Mouse (Mus musculus) thymus, postnatal 25 days (tissue): ENCODE data around the gene Npy5r.

Source experiments
- DNase-seq: peaks from one replicate; pipeline ENCODE4 v3.0.0; 2022

Npy5r gene

DNA sequence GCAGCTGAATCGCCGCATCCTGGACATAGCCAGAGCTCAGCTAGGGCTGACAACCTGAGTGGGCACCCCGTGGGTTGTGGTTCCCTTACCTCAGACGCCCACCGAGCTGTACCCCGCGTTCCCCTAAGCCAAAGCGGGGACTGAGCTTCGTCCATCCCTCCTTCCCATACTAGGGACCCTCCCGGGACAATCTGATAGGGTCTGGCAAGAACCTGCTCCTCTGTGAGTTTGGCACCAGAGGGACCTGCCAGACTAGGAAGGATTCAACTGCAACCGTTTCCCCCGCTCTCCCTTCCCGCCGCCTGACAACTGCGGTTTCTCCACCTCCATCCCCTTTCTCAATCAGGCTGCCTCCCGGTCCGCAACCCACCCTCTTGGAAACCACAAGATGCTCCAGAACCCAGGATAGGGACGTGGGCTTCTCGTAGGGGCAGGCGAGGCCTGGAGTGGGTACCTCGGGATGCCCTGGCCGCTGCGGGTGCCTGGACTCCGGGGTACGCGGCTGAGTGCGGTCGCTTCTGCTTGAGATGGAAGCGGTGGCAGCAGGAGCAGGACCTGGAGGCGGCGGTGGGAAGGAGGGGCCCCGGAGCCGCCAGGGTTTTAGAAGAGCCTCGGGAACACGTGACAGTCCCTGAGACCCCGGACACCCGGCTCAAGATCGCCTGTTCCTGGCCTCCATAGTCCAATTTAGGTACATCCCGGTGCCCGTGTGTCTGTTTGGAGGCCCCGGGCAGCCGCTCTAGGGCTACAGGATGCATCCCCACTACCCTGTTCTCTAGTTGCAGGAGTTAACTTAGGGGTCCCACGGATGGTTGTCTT is at the start of gene Npy5r:
TSS of gene Npy5r (minus strand) at position 618 of the 819 bp plus-strand sequence.
- DNase-seq: no peak

DNA sequence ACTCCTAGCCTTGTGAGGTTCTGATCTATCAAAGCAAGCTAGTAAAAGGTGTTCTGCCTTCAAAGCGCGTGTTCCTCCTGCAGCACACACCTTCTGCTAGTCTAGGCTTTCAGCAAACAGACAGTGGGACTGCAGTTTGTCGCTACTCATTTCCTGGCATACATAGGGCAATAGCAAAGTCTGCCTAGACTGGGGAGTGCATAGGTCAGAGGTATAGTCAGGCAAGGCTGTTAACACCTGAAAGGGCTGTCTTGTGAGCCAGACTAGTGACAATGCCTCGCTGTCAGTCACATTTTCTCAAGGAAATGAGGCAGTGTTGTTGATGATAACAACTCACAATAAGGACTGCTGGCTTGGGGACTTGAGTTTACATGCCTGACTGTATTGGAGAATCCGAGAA is 44.0 kb upstream of the Npy5r start:
- DNase-seq: no peak

DNA sequence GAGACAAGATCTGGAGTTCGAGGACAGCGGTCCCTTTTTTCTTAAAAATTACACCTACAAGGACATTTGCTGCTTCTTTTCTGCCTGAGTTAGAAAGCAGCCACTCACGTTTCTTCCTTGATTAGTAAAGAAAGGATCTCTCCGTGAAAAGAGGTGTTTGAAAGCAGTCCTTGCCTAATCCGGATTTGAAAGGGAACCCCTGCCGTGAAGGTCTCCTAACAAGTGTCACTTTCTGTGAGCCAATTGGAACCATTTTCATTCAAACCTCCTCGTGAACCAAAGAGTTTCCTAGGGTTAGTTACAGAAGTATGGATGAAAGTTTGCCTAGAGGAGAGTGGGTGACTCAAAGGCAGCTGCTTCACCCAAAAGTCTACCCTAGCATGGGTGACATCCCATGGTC is 41.5 kb upstream of the Npy5r start:
- DNase-seq: no peak

DNA sequence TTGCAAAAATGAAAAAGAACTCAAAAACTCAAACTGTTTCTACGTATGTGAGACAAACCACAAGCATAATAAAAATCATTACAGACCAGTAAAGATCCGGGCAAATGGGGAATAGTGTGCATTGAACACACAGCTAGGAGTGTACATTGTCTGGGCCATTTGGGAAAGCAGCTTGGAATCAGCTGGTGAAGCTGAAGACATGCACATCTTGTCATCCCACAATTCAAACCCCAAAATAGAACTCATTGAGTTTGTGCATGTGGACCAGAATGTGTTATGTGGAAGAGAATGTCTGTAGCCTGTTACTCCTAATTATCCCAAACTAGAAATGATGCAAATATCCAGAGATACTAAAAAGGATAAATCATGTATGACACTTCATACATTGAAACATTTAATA is 34.9 kb upstream of the Npy5r start:
- no peak for DNase-seq

DNA sequence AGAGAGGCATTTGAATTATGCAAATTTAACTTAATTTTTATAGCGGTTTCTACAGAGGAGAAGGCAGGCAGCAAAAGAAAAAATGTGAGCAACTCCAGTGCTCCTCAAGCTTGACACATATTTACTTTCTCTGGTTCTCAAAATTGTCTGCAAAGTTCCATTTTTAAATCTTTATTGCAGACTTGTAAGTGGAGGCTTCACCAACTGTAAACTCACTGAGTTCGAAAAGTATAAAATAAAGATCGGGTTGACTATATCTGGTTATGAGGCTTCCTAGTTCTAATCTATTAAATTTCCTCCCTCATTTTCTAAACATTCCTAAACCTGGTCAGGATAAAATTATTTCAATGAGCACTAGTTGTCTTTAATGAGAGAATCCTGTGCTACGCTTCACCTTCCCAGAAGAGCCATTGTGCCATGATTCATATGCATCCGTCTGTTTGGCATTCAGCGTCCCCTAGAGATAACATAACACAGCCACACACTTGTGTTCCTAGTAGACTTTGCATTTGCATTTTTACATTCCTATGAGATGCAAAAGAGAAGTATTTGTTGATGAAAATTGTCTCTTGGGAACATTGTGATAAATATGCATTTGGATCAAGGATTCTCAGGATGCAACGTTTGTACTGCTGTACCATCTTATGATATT is 26.5 kb upstream of the Npy5r start:
- DNase-seq: no peak

DNA sequence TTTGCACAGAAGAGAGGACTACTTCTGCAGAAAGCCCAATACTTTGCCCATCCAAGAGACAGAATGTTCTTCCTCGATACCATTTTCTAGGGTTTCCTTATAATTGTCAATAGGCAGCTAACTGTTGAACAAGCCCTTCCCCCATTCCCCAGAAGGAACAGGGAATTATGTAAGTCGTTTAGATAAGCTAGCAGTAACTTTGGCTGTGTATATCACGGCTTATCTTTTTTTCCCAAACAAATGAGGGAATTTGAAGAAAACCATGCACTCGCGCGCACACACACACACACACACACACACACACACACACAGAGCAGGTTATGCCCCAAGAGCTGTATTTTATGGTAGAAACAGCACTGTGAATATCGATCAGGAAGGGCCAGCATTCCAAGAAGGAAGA is 10.9 kb upstream of the Npy5r start:
- no peak for DNase-seq

DNA sequence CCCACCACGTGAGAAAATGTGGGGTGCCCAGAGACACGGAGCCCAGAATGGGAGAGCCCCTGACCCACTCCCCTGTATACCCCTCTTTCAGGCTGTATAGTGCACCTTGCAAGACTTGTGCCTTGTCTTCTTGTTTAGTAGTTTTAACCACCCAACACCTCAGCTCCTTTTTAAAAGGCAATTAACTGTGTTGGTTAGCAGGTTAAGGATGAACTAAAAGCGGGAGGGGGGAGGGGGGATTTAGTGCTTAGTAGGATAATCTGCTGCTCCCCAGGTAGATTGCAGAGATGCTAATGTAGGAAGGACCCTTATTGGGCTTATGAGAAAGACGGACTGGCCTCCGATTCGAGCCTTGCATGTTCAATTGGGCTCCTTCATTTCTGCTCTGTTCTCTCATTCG is 10.1 kb upstream of the Npy5r start:
- DNase-seq: no peak

DNA sequence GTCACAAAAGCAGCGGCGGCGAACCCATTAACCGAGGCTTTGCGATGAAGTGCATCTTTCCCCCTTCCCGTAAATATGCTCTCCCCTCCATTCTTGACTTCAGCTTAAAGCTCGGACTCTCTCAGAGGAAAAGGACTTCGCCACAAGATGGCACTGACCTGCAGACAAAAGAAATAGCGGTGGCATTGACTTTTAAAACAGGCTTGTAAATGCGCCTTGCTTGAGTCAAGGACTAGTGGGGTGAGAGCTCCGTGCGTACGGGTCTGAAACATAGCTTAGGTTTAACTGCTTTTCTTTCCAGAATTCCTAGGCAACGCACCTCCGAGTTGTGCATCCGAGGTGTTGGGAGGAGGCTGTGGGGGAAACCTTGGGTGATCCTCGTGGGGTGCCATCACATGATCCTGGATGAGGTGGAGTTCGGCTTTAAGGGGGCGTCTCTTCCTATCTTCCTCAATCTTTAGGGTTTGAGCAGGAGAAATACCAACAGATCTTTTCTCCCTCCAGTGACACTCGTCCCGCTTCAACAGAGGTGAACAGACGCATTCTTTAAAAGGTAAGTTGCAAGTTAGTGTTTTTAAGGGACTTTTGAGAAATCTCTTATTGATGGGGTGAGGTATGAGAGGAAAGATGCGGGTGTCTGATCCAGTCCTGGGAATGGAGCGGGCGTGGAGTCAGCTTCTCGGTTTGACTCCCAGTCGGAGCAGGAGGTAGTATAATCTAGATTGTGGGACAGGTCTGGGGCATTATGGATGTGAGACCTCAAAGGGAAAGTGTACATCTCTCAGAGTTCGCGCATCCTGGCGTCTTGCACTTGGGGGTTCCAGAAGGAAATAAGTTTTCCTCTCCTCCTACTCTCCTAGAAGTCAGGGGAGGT is 9.3 kb upstream of the Npy5r start, which contains the start of gene Npy1r:
TSS of gene Npy1r (plus strand) at position 223 of the 874 bp plus-strand sequence.
- DNase-seq: no peak

DNA sequence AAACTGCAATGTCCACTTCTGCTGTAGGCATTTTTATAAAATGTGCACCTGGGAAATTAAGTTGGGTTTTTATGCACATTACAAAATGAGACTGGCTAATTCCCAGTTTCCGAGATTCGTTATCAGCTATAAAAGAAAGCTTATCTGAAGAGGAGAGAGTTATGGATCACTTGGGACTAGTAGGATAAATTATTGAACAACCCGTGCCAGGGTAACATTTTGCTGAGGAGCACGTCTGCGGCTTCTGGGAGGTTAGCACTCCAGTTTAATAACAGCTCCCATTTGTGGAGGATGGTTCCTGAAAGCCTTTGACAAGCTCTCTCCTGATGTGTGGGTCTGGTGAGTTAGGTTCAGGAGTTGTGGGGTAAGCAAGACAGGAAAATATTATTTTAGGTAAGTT is 2.5 kb upstream of the Npy5r start:
- DNase-seq: no peak

DNA sequence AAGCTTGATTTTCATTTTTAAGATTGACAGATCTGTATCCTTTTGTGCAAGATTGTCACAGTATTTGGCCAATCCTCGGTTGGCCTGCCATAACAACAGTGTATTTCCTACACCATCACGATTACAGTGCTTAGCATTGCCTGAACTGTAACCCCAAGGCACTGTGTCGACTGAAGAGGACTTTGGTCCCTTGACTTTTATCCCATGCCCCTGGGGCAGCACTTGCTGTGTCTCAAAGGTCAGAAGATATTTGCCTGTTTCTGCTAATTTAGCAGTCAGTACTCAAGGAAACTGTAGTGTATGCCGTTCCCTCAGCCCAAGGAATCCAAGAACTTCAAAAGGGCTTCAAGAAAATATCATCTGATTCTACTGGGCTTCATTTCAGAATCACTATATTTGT is 871 bp upstream of the Npy5r start:
- DNase-seq: no peak

DNA sequence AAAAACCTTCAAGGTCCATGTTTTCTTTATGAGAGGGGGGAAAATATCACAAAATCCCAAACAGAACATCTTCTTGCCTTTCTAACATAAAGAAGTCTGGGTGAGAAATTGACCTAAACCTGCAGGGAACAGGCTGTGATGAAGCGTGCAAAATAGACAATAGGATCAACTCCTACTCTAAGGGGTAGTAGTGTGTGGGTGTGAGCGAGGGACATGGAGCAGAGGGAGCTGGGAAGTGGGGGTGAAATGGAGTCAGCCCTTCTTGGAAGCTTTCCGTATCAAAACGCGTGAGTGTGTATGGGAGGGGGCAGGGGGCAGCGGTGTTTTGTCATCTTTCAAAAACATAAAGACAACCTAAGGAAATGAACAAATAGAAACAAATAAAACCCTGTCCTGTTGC is 467 bp upstream of the Npy5r start:
- DNase-seq: no peak

DNA sequence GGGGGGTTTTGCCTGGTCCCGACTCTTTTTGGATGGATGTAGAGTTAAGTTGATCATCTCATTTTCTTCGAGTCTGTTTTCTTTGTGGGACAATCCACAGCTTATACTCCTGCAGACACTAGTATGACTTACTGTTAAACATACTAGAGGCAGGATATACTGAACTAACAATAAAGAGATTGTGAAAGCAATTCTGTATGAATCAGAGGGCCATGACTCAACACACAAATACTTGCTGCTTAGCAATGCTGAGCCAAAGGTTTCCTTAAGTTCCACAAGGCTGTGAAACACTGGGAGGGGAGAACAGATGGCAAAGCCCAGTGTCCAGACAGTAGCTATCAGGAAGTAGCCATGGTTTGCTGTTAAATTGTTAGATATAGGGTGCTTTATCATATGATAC is 6.7 kb downstream of the Npy5r start:
- DNase-seq: no peak

DNA sequence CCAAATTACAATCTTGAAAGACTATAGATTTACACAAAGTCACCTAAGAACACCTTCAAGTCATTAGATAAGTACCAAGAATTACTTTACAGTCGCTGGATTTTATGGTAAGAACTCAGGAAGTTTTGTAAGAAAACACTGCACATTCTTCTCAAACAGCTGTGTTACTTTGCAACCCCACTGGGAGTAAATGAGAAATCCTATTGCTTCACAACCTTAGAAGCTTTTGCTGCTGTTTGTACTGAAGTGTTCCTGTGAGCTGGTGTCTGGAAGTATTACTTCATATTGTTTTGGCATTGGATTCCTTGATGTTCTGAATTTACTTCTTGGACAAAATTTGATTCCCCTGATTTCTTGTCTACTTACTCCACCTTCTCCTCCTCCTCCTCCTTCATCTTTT is 57.2 kb downstream of the Npy5r start:
- DNase-seq: no peak
